Mouse (Mus musculus): ENCODE measurements around the gene Cenpb.

DNA sequence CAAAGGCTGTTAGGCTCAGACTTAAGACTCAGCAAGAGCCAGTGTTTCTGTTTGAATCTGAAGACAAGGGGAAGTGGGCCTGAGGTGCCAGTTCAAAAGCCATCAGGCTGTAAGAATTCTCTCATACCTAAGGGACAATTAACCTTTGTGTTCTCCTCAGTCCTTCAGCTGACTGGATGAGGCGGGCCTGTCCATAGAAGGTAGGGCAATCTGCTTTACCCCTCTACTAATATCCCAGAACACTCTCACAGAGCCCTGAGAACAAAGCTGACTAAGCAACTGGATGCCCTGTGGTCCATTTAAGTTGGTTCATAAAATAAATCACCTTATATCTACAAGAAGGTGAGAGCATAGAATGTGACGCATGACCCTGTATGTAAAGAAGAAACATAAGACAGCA lies 13.7 kb downstream of the Cenpb start:
- TF ChIP-seq TAL1 (IDR thresholded peaks at IDR 0.05; ENCODE audit: low read length), result no peak
- TF ChIP-seq GATA1 (IDR thresholded peaks at IDR 0.05; ENCODE audit: low read length), result no peak
